8 mouse cellular contexts compared by ENCODE assay signal in genomic region chr7:89370917-89371316, GRCm38 (mm10). TPM values are rescaled to one million over a fixed set of nuclear protein-coding genes. Genes with fewer than 3 reads are reported as not detected.
DNase-seq lines count a peak whose midpoint lies in the region; ATAC-seq and TF ChIP-seq lines count a peak whose summit lies in the region.

No protein-coding gene starts in this region.

- no peaks in the 10 kb centered on the region for H3K9me3 ChIP-seq in kidney, embryonic 15.5 days (replicated peaks)
- H3K9me3 ChIP-seq in liver, embryonic 14.5 days (ENCODE audit: control insufficient read depth, low read length), result no peaks in the 10 kb centered on the region
- no peaks in the 10 kb centered on the region for H3K9me3 ChIP-seq in stomach, embryonic 15.5 days

- no peak overlapping the region for H3K4me3 ChIP-seq in kidney, adult 2 months (ENCODE audit: insufficient read depth, low read depth, low read length)
- H3K4me3 ChIP-seq in kidney, embryonic 15.5 days (replicated peaks), result no peak overlapping the region
- no peak overlapping the region for H3K4me3 ChIP-seq in liver, embryonic 14.5 days (ENCODE audit: insufficient read depth in 1 of 2, low read depth in 2 of 2, low read length in 2 of 2)
- no peak overlapping the region for H3K4me3 ChIP-seq in stomach, embryonic 15.5 days (replicated peaks)

- no peaks in the 10 kb centered on the region for H3K27me3 ChIP-seq in kidney, adult 2 months (replicated peaks; ENCODE audit: control insufficient read depth, insufficient read depth, low read length)
- no peaks in the 10 kb centered on the region for H3K27me3 ChIP-seq in kidney, embryonic 15.5 days
- H3K27me3 ChIP-seq in liver, embryonic 14.5 days (ENCODE audit: control insufficient read depth, insufficient read depth, low read length), result no peaks in the 10 kb centered on the region
- H3K27me3 ChIP-seq in stomach, embryonic 15.5 days (replicated peaks), result no peaks in the 10 kb centered on the region

- H3K4me1 ChIP-seq in kidney, adult 2 months (ENCODE audit: control insufficient read depth, insufficient read depth, low read length), result peaks cover 3% of the 10 kb centered on the region; the same call in 1 of the 2 replicates
- H3K4me1 ChIP-seq in kidney, embryonic 15.5 days, result peaks cover 12% of the 10 kb centered on the region
- peaks cover 0 to 12% of the 10 kb centered on the region in 2 experiments; a peak in 3 of 4 replicates for H3K4me1 ChIP-seq in liver, embryonic 14.5 days (replicated peaks; ENCODE audit: control insufficient read depth in 2 of 2, insufficient read depth in 2 of 2, low read length in 1 of 2)
- H3K4me1 ChIP-seq in stomach, embryonic 15.5 days, result peaks cover 4% of the 10 kb centered on the region

- no peaks in the 10 kb centered on the region for H3K36me3 ChIP-seq in kidney, adult 2 months (ENCODE audit: control insufficient read depth, insufficient read depth, low read length)
- H3K36me3 ChIP-seq in kidney, embryonic 15.5 days, result no peaks in the 10 kb centered on the region
- H3K36me3 ChIP-seq in liver, embryonic 14.5 days (replicated peaks; ENCODE audit: control insufficient read depth, insufficient read depth, low read depth), result no peaks in the 10 kb centered on the region
- H3K36me3 ChIP-seq in stomach, embryonic 15.5 days, result no peaks in the 10 kb centered on the region

- H3K27ac ChIP-seq in kidney, adult 2 months (ENCODE audit: insufficient read depth, low read depth, low read length), result no peak overlapping the region
- H3K27ac ChIP-seq in kidney, embryonic 15.5 days, result no peak overlapping the region
- H3K27ac ChIP-seq in liver, embryonic 14.5 days, result no peak overlapping the region
- H3K27ac ChIP-seq in stomach, embryonic 15.5 days, result no peak overlapping the region

- H3K9ac ChIP-seq in kidney, embryonic 15.5 days, result no peak overlapping the region
- no peak overlapping the region for H3K9ac ChIP-seq in liver, embryonic 14.5 days (replicated peaks)
- H3K9ac ChIP-seq in stomach, embryonic 15.5 days, result no peak overlapping the region

- H3K4me2 ChIP-seq in kidney, embryonic 15.5 days, result no peak overlapping the region
- H3K4me2 ChIP-seq in liver, embryonic 14.5 days (ENCODE audit: low read depth), result no peak overlapping the region
- no peak overlapping the region for H3K4me2 ChIP-seq in stomach, embryonic 15.5 days

- TF ChIP-seq EP300 in liver, embryonic 14.5 days (IDR thresholded peaks at IDR 0.05; ENCODE audit: low read depth), result no peak

- WGBS in kidney, adult 2 months, result 12% methylated on average over 1 of the region's 1 CpGs
- 33% methylated on average over 1 of the region's 1 CpGs for WGBS in kidney, embryonic 15.5 days
- WGBS in liver, embryonic 14.5 days (ENCODE audit: insufficient replicate concordance), result 7% methylated on average over 1 of the region's 1 CpGs
- 14% methylated on average over 1 of the region's 1 CpGs for WGBS in stomach, embryonic 15.5 days

- no peak for ATAC-seq in kidney, embryonic 15.5 days (replicated peaks; ENCODE audit: low FRiP score)
- no peak for ATAC-seq in liver, embryonic 14.5 days (ENCODE audit: insufficient read depth)
- peak; percentile 43; the same call in 1 of the 2 replicates for ATAC-seq in stomach, embryonic 15.5 days (ENCODE audit: insufficient read depth, low FRiP score, low read depth)
- ATAC-seq in monocyte, adult 5-6 weeks (replicated peaks; ENCODE audit: insufficient number of reproducible peaks, low FRiP score, low TSS enrichment, poor library complexity, severe bottlenecking), result no peak

- peak; percentile 68 for TF ChIP-seq CTCF in kidney, adult 2 months (conservative IDR thresholded peaks at IDR 0.05; ENCODE audit: insufficient read depth, insufficient read length, low read depth, low read length)
- peak; percentile 8; the same call in 1 of the 2 replicates for TF ChIP-seq CTCF in liver, embryonic 14.5 days (IDR thresholded peaks at IDR 0.05; ENCODE audit: low read depth)

- DNase-seq in kidney, adult 2 months, result peak; percentile 73
- peak; percentile 38 for DNase-seq in MN1 (ENCODE audit: low spot score)
- DNase-seq in c-Kit-positive CD71-negative TER-119-negative erythroid progenitor cells, embryonic 14.5 days (ENCODE audit: low read depth), result peak; percentile 8
- peak; percentile 27 for DNase-seq in induced T-regulatory cell, adult 2 months (ENCODE audit: low read depth)
- no peak for DNase-seq in liver, embryonic 14.5 days (ENCODE audit: low read depth in 3 of 3, low spot score in 3 of 3)

- TF ChIP-seq POLR2A in kidney, adult 2 months (IDR thresholded peaks at IDR 0.05; ENCODE audit: low read depth, low read length), result no peak

RNA-seq across cellular contexts. Expression of gene Tmem135, which starts 33.1 kb away (rescaled TPM):
- 53.6 and 100 TPM in 2 replicates for polyA plus RNA-seq in kidney, adult 2 months (2012; rRNA removed)
- polyA plus RNA-seq in kidney, embryonic 15.5 days (2015; fragmentation: Nextera tagmentation; extraction: Ambion mirVana), result 33.7 and 34.0 TPM in 2 replicates
- polyA plus RNA-seq in liver, embryonic 14.5 days (2012; rRNA removed), result 4.0 and 5.4 TPM in 2 replicates
- polyA plus RNA-seq in liver, embryonic 14.5 days (2014; fragmentation: Nextera tagmentation; extraction: Ambion mirVana), result 12.7 and 13.6 TPM in 2 replicates
- polyA plus RNA-seq in stomach, embryonic 15.5 days (2015; fragmentation: Nextera tagmentation; extraction: Ambion mirVana), result 35.5 and 37.3 TPM in 2 replicates
- 48.2 to 51.9 TPM (median 50.7 TPM) in 3 replicates for total RNA-seq in monocyte, adult 5-6 weeks (2017)

RNA-seq across cellular contexts. Expression of gene Fzd4, which starts 33.2 kb away (rescaled TPM):
- 28.7 and 31.2 TPM in 2 replicates for polyA plus RNA-seq in kidney, adult 2 months (2012; rRNA removed)
- 27.1 and 27.5 TPM in 2 replicates for polyA plus RNA-seq in kidney, embryonic 15.5 days (2015; fragmentation: Nextera tagmentation; extraction: Ambion mirVana)
- polyA plus RNA-seq in liver, embryonic 14.5 days (2012; rRNA removed), result 1.7 and 2.0 TPM in 2 replicates
- polyA plus RNA-seq in liver, embryonic 14.5 days (2014; fragmentation: Nextera tagmentation; extraction: Ambion mirVana), result 2.0 and 2.3 TPM in 2 replicates
- 12.8 and 13.9 TPM in 2 replicates for polyA plus RNA-seq in stomach, embryonic 15.5 days (2015; fragmentation: Nextera tagmentation; extraction: Ambion mirVana)
- 3.5 to 8.9 TPM (median 3.5 TPM) in 3 replicates for total RNA-seq in monocyte, adult 5-6 weeks (2017)

Comparison
In these comparisons a context has a peak if more than half of its experiments do, and no peak if none do; other contexts are left out.
1. DNase-seq: peak in kidney, adult 2 months (single experiment), MN1 (single experiment), c-Kit-positive CD71-negative TER-119-negative erythroid progenitor cells, embryonic 14.5 days (single experiment) and induced T-regulatory cell, adult 2 months (single experiment); none in liver, embryonic 14.5 days (0 of 3).